Mouse (Mus musculus) lung, postnatal 25 days (tissue): ENCODE data around the gene Rpl39l.
"Not testable (repeated sequence)": the region's sequence is repeated elsewhere in the genome, so short reads cannot be mapped to it uniquely, and the experiment has no call there.

Source experiments
- DNase-seq: peaks from one replicate; pipeline ENCODE4 v3.0.0; 2022; ENCODE audit warnings: low spot score

Rpl39l gene

DNA sequence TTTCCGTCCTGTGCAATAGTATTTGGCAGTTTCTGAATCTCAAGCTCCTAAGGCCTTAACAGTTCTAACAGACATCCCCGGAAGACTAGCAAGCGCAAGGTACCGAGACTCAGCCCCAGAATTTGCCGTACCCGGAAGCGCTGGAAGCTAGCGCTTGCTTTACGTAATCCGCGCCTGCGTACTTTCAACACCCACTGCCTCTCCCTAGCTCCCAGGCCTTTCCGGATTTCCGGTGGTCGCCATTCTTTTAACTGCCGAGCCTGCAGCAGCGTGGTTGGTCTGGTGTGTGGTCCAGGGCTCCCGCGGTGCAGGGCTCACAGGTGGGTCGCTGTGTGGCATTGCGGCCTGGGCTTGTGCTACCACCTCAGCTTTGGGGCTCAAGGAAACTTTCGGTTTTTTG, at the start of gene Rpl39l:
Gene Rpl39l (plus strand): TSS at position 222 of the 400 bp plus-strand sequence.
- no peak for DNase-seq

DNA sequence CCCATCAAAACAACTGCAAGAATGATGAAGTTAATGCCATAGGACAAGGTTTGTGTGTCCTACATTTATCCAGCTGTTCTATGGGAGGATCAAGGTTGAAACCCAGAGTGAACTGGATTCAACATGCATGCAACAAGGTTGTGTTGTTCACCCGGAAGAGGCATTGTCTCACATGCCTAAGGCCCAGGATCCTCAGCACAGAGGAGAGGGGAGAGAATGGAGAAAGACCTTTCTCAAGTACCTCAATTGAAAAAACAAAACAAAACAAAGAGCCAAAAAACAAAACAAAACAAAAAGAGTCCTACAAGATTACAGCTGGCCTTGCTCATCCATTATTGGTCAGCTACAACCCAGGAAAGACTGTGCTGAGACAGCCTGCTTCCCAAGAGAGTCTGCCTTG, 42.4 kb upstream of the Rpl39l start:
- no peak for DNase-seq

DNA sequence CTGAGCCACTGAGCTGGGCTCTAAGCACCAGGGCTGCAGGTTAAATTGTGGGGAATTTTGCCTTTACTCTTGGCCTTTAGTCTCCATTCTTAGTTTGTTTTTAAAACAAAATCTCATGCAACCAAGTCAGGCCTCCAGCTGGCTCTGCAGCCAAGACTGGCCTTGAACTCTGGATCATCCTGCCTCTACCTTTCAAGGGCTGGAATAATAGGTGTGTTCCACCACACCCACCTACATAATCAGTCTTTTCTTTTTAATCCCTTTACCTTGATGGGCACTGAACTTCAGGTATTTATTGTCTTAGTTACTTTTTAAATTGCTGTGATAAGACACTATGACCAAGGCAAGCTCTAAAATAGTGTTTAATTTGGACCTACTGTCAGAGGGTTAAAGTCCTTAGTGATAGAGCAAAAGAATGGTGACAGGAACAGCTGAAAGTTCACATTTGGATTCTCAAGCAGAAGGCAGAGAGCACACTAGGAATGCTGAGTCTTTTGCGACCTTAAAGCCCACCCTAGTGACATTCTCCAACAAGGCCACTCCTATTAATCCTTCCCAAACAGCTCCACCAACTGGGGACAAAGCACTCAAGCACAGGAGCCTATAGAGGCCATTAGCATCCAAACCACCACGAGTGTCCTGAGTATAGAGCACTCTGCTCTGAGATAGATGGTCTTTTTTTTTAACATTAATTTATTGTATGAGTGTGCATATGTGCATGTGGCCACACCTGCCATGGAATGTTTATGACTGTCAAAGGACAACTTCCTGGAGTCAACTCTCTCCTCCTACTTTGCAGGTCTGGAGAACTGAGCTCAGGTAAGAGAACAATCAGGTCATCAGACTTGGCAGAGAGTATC, 40.7 kb upstream of the Rpl39l start:
- DNase-seq = no peak

DNA sequence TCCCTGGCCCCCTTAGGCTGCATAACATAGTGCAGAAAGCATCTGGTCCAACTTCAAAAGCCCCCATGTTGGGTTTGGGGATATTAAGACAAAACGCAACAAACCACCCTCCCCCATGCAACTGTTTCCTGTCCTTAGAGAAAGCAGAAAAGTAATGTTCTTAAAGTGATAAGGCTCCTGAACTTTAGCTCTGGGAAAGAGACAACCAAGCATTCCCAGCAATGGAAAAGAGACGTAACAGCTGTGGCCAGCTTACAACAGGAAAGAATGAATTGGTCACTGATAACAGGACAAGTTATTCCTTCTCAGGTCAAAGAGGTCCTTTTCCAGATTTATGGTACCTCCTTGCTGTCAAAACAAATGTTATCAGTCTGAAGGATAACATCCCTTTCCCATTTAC, 26.9 kb upstream of the Rpl39l start:
- no peak for DNase-seq

DNA sequence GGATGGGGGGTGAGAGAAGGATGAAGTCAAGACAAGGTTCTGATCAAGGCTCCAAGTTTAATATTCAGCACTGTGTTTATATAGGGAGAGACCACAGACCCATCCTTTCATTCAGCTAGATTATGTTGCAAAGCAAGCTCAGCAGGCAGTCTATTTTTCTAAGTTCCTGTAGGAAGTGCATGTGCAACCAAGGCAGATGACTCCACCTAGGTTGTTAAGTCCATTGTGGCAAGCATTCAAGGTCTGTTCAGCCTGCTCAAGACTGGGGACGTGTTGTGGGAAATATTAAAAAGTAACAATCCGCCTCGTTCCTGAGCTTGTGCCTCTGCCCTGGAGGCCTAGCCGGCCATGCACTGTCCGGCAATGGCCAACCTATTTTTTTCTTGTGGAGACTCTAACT, 22.6 kb upstream of the Rpl39l start:
- DNase-seq = no peak

DNA sequence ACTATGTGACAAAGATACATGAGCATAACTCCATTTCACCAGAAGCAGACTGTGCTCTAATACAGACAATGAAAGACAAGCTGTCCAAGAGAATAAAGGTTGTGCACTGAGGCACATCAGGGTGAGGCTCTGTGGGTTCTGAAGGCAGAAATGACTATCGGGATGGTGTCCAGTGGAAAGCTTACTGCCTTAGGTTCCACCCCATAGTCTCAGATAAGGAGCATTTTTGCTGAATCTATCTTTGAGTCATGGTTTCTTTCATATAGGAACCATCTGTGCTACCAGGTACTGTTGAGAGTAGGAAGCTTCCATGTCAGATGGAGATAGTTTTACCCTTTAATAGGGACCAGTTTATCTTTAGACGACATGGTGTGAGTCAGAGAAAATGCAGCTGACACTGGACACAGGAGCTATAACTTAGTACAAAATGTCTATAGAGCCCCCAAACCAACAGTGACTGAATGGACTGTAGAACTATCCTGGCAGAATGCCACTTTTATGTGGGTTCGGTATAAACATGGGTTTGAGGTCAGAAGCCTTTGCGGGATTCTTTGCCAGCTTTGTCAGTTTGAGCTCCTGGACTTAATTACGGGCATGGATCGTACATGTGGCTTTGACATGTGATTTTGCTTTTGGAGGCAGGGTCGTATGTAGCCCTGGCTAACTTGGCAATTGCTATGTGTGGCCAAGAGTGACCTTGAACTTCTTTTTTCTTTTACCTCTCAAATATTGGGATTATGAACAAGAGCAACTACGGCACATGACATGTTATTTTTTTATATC, 712 bp upstream of the Rpl39l start:
- DNase-seq = no peak

DNA sequence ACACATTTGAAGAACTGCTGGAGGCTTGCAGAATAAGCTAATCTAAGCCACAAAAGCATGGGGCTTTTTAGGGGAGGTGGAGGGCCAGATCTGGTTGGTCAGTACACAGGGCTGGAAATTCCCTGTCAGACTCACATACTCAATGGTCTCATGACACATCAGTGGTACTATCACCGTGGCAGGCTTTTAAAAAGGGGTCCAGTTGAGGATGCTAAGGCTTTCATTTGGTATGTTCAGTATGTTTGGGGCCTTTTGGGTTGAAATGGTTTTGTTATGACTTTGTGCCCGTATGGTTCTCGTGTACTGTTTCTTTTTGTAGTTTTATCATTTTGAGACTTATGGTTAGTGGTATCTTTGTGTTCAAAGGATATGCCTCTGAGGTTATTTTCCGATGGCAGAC, 1.2 kb downstream of the Rpl39l start:
- DNase-seq = no peak

DNA sequence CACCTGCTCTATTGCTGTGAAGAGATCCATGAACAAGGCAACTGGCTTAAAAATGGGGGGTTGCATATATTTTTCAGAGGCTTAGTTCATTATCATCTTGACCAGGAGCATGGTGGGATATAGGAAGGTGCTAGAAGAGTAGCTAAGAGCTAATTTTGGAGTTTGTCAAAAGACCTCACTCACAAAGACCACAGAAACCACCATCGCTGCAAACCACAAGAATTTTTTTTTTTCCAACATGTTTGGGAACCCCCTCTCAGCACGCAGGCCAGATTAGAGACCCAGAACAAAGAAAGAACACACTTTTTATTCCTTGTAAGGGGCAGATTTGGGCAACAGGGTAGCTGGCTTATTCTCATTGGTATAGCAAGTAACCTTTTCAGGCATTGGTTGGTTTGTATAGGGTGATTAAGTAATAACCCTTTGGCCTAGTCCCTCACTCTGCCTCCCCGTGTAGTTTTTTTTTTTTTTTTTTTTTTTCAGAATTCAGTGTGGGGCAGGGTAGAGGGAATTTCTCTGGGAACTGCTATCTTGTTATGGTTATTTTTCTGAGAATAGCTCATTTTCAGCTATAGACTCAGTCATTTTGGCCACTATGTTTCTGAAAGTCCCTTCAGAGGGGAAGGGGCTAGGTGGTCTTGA, 2.3 kb downstream of the Rpl39l start:
- no peak for DNase-seq

DNA sequence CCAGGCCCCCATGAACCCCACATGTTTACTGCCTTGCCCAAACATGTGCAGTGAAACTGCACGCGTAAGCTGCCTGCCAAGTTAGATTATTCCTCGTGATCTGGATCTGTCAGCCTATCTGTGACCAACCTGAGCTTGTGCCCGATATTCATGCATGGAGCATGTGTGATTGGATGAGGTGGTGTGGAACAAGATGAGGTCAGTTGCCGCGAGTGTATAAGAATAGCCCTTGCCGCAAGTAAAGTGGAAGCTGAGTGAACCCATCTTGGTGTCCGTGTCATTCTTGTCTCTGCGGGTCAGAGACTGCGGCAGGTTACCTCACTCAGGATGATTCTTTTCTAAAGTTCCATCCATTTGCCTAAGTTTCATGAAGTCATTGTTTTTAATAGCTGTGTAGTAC, 17.4 kb downstream of the Rpl39l start:
- not testable (repeated sequence) for DNase-seq

DNA sequence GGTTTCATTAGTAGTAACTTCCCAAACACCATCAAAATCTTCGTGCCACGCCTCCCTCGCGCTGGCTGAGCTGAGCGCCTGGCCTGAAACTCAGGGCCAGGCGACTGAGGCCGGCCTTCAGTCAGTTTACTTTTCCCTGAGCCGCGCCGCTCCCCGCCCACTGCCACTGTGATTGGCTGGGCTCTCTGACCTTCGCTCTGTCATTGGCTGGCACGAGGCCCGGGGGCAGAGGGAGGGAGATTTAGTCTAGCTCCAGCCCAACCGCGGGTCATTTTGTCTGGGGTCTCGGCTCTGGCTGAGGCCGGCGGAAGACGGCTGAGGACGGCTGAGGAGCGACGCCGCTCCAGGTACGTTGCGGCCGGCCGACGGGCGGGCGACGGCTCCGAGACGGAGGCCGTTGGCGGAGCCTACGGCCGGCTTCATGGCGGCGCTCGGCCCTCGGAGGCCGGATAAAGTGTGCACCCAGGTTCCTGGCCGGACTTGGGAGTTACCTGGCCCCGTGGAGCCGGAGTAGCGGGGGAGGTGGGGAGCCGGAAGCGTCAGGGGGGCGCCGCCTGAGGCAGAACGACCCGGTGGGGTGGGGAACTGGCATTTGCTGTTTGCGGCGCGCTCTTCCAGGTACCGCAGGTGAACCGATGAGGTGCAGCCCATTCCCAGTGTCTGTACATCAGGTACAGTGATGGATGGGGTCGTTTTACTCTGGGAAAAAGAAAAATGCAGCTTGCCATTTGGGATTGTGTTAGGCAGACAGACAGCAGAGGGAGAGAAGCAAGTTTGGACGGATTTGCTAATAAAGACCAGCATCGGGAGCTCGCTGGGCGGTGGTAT, 22.9 kb downstream of the Rpl39l start, which contains the start of gene Atf7ip2:
Gene Atf7ip2 (plus strand): TSS at position 34 of the 828 bp plus-strand sequence.
- peak; percentile 84 for DNase-seq

DNA sequence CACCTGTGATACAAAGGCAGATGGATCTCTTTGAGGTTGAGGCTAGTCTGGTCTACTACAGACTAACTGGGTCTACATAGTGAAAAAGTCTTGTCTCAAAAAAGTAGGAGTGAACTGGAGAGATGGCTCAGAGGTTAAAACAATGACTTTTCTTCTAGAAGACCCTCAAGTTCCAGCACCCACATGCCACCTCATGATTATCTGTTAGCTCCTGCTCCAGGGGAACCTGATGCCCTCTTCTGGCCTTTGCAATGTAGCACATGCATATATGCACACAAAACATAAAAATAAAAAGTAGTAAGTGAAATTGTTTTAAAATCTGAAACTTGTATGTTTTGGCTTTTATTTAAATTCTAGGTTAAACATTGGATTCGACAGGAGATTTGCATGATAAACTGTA, 38.8 kb downstream of the Rpl39l start:
- DNase-seq = no peak

DNA sequence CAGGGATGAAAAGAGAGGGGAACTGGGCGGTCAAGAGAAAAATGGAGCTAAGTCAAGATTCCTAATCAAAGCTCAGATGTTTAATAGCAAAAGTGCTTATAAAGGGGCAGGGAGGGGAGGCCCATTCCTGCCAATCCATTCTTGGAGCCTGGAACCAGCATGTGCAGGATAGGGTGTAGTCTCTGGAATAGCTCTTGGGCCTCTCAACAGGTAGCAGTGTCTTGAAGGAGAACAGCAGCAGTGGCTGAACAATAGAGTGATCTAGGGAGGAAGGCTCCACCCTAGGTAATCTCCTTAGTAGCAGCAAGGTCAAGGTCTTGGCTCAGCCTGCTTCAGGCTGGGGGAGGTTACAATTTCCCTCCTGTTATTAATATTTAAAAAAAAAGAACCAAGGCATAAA, 46.3 kb downstream of the Rpl39l start:
- not testable (repeated sequence) for DNase-seq

DNA sequence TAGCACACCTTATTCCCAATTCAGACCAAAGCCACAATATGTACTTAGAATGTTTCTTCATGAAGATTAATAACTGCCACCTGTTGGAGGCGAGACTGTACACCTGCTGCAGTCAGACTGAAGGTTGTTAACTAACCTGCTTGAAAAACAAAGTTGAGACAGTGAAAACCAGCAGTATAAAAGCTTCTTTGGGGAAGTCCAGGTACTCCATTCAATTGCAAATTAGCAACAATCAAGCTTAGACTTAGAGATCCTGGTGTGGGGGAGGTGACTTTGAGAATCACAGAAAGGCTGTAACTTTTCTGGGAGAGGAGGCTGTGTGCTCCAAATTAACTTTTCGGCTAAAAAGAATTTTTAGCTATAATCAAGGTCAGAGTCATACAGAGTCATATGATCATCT, 47.0 kb downstream of the Rpl39l start:
- DNase-seq = not testable (repeated sequence)
